Mouse (Mus musculus) kidney, adult 2 months (tissue): ENCODE measurements at regions not wholly inside any gene's neighbourhood (a gene's known extent, or its start where the extent isn't known, plus 50 kb on each side); places are given as distances from the start of the nearest gene placed in this dataset.

Experiments used
- DNase-seq: peaks from one replicate; pipeline ENCODE4 v3.0.0; 2021
- H3K27ac ChIP-seq: fragments of 200-500 bp; 2 replicates; pipeline ENCODE4 v1.5.1; 2012; ENCODE audit warnings: low read depth, low read length, control low read depth, inconsistent platforms; ENCODE audit not compliant: insufficient read depth
- H3K27me3 ChIP-seq: fragments of 200-500 bp; replicated peaks from 2 replicates; pipeline ENCODE4 v1.6.1; 2012; ENCODE audit warnings: mild to moderate bottlenecking, moderate library complexity, low read length, inconsistent platforms; ENCODE audit not compliant: control insufficient read depth, insufficient read depth
- H3K36me3 ChIP-seq: fragments of 200-500 bp; 2 replicates; pipeline ENCODE4 v1.6.1; 2012; ENCODE audit warnings: mild to moderate bottlenecking, moderate library complexity, low read length, inconsistent platforms; ENCODE audit not compliant: control insufficient read depth, insufficient read depth
- H3K4me1 ChIP-seq: fragments of 200-500 bp; 2 replicates; pipeline ENCODE4 v1.6.1; 2011; ENCODE audit warnings: low read length; ENCODE audit not compliant: control insufficient read depth, insufficient read depth
- H3K4me3 ChIP-seq: fragments of 200-500 bp; 2 replicates; pipeline ENCODE4 v1.5.1; 2011; ENCODE audit warnings: mild to moderate bottlenecking, low read depth, low read length, control low read depth; ENCODE audit not compliant: insufficient read depth
- CTCF ChIP-seq: fragments of 200-500 bp; conservative IDR thresholded peaks from 2 replicates; pipeline ENCODE4 v1.5.1; 2011; ENCODE audit warnings: low read depth, mild to moderate bottlenecking, control low read depth, low read length, moderate library complexity, mixed read lengths; ENCODE audit not compliant: insufficient read depth, insufficient read length
- POLR2A ChIP-seq: fragments of 200-500 bp; IDR thresholded peaks from one replicate; pipeline ENCODE4 v1.6.1; 2011; ENCODE audit warnings: low read depth, low read length, control low read depth
- WGBS: fragments of 180-500 bp; shearing (Covaris S2); methylation state at CpG from one replicate; pipeline ENCODE4 v1.1.7; 2018; 5-methylcytosine and 5-hydroxymethylcytosine counted together

DNA sequence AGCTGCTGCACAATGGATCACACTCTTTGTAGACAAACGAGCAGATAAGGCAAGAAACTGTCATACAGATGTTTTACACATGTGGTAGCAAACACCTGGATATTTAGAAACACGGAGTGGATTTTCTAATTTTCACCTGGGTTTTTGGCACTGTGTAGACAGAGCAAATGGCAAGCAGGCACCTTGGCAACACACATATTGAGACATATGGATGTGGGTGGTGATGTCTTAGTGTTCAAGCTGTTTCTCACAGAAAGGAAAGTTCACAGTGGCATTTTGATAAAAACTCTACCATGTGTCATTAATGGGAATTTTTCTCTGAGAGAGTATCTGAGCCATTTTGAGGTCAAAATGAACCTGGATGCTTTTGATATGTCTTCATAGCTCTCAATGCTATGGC lies 417.9 kb upstream of the Megf9 start:
- 55% methylated on average over 2 of the region's 2 CpGs for whole genome bisulfite sequencing
- Histone ChIP-seq H3K4me3 (no peak overlapping the region), H3K4me1 (no peaks in the 10 kb centered on the region), H3K27me3 (no peaks in the 10 kb centered on the region), H3K27ac (no peak overlapping the region), H3K36me3 (no peaks in the 10 kb centered on the region)
- TF ChIP-seq CTCF (no peak), POLR2A (no peak)
- no peak for DNase-seq

DNA sequence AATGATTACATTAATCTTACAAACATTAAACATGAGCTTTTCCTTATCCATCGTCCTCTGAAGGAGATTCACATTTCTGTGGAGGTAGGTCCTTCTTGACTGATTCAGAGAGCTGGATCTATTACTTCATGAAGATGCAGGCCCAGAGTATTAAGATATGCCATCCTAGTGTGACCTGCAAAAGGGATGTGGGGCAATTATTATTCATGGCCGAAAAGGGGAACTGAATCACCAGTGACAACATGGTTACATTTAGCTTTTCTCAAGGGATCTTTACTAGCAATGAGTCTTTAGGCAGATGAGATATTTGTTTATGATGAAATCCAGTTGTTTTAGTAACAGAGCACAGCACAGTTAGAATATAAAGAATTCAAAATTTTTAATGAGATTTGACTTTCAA lies 405.4 kb upstream of the Megf9 start:
- H3K36me3 ChIP-seq: no peaks in the 10 kb centered on the region
- H3K4me1 ChIP-seq: no peaks in the 10 kb centered on the region
- no peak overlapping the region for H3K27ac ChIP-seq
- 78% methylated on average over 2 of the region's 2 CpGs for WGBS
- no peak overlapping the region for H3K4me3 ChIP-seq
- DNase-seq: no peak
- no peaks in the 10 kb centered on the region for H3K27me3 ChIP-seq
- TF ChIP-seq CTCF: no peak
- TF ChIP-seq POLR2A: no peak

DNA sequence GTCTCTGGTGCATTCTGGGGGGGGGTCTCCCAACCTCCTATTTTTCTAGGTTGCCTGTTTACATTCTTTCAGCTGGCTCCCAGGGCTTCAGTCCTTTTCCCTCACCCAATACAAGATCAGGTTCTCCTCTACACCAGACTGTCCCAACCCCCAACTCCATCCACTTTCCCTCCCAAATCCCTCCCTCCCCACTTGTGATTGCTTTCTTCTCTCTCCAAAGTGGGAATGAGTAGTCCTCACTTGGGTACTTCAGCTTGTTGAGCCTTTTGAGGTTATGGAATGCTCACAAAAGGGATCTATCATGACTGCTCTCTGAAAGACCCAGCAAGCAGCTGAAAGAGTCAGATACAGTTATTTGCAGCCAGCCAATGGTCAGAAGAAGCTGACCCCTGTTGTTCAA lies 399.3 kb upstream of the Megf9 start:
- H3K27me3 ChIP-seq: no peaks in the 10 kb centered on the region
- no peak for DNase-seq
- no peak for TF ChIP-seq POLR2A
- TF ChIP-seq CTCF: no peak
- H3K4me1 ChIP-seq: no peaks in the 10 kb centered on the region
- H3K4me3 ChIP-seq: no peak overlapping the region
- H3K36me3 ChIP-seq: no peaks in the 10 kb centered on the region
- no peak overlapping the region for H3K27ac ChIP-seq

DNA sequence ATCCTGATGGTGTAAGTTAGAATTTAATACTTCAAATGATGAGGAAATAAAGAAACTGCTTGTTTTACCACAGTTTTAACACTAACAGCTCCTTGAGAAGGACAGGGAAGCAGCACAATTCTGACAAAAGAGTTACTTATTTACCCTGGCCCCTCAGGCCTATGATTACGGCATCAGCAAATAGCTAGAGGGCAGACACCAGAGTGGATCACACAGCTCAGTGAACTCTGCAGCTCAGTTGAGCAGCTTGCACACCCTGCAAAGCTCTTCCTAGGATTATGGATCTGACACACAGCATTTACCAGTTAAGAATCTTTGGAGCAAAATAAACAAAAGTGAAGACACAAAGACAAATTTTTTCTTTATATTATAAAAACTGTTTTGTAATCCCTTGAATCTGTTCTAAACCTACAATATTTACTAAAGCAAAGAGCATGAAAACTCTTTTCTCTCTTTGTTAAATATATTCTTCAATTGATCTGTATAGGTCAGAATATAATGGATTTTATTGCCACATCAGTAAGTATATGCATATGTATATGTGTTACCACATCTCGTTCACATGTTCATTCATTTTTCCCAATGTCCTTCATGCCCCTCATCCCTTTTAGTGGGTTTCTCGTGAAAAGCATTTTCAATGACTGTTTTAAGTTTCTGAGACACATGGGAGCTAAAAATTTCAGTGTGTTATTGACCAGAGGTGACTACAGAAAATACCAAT lies 387.3 kb upstream of the Megf9 start:
- no peaks in the 10 kb centered on the region for H3K27me3 ChIP-seq
- no peaks in the 10 kb centered on the region for H3K36me3 ChIP-seq
- 57% methylated on average over 3 of the region's 3 CpGs for WGBS
- no peak overlapping the region for H3K4me3 ChIP-seq
- H3K4me1 ChIP-seq: no peaks in the 10 kb centered on the region
- no peak for TF ChIP-seq CTCF
- no peak for TF ChIP-seq POLR2A
- H3K27ac ChIP-seq: no peak overlapping the region
- DNase-seq: peak; percentile 44

DNA sequence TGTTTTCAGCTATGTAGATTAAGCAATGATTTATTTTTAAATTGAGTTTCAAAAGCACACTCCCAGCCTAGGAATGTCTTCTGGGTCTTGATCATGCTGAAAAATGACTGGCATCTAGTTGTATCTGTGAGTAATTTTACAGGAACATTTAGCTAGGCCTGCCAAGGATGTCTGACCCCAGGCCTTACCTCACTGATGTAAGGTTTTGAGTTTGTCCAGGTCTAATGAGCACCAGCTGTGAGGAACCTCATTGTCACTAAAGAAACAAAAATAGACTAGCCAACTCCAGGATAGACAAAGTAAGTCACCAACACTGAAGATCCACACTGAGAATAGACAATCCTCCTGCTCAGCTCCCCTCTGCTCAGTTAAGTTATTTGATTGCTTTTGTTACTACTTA lies 379.8 kb upstream of the Megf9 start:
- DNase-seq: no peak
- no peak overlapping the region for H3K4me3 ChIP-seq
- no peak for TF ChIP-seq CTCF
- TF ChIP-seq POLR2A: no peak
- no peaks in the 10 kb centered on the region for H3K4me1 ChIP-seq
- H3K27me3 ChIP-seq: no peaks in the 10 kb centered on the region
- H3K27ac ChIP-seq: no peak overlapping the region
- H3K36me3 ChIP-seq: no peaks in the 10 kb centered on the region

DNA sequence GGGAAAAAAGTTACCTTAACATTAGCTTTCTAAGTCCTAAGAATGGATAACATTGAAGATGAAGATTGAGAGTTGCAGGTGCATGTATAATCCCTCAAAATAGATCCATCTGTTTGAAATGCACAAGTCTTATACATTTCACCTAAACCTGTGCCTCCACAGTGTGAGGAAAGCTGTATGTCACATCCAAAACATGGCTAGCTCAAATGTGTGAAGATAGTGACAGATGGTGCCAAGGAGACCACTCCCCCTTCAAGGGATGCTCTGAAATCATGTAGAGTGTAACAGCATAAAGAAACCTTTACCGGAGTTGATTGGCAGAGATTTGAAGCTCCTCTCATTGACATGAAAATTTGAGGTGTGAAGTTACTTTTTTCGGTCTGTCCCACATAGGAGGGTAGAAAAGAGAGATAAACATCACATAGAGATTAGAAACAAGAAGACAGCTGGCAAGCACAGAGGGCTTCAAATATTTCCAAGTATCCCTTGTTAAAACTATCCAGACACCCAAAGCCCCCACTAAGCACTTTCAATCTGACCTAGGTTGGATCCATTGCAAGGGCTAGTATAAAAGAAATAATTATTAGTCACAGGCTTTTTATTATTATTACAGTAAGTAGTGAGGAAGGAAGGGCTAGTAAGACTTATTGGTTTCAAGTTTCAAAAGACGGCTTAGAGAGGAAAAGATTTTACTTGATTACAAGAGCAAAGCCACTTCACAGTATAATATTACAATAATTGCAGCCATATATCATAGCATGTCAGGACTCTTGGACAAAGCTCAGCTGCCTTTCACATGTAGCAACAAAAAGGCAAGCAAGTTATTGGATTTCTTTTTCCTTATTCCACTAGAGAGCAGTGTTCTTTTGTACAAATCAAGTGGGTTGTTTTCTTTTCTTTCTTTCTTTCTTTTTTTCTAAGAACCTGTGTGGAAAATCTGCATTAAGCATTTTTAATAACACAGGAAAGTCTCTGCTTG lies 372.3 kb upstream of the Megf9 start:
- no peak for TF ChIP-seq POLR2A
- no peak for TF ChIP-seq CTCF
- no peaks in the 10 kb centered on the region for H3K27me3 ChIP-seq
- 46% methylated on average over 3 of the region's 3 CpGs for WGBS

More for the DNA sequence above, 372.3 kb upstream of the Megf9 start:
- no peak overlapping the region for H3K27ac ChIP-seq
- no peaks in the 10 kb centered on the region for H3K4me1 ChIP-seq
- H3K4me3 ChIP-seq: no peak overlapping the region
- DNase-seq: no peak
- no peaks in the 10 kb centered on the region for H3K36me3 ChIP-seq
